Mouse (Mus musculus): ENCODE measurements around the gene 4930486L24Rik.
"Not testable (repeated sequence)": the region's sequence is repeated elsewhere in the genome, so short reads cannot be mapped to it uniquely, and the experiment has no call there.

4930486L24Rik gene

GRCm38 (mm10) chr13:60864281-60864680 is at the start of gene 4930486L24Rik:
Gene 4930486L24Rik (minus strand): TSS chr13:60864475.
- no peak for DNase-seq (ENCODE audit: low read depth)

GRCm38 (mm10) chr13:60904780-60905179 is 40.5 kb upstream of the 4930486L24Rik start, which contains the start of gene Tpbpb:
Gene Tpbpb (minus strand): TSS chr13:60904880.
- DNase-seq (ENCODE audit: low read depth) = not testable (repeated sequence)

- peak; percentile 53 for DNase-seq (ENCODE audit: low read depth)
Measured at GRCm38 (mm10) chr13:60897328-60897727, 33.1 kb upstream of the 4930486L24Rik start, which contains the start of gene Ctla2b. Gene Ctla2b (minus strand): TSS chr13:60897447.

GRCm38 (mm10) chr13:60896794-60897193 is 32.5 kb upstream of the 4930486L24Rik start, which contains the start of gene Gm49392:
Gene Gm49392 (minus strand): TSS chr13:60896894.
- not testable (repeated sequence) for DNase-seq (ENCODE audit: low read depth)

GRCm38 (mm10) chr13:60895406-60896160 is 31.3 kb upstream of the 4930486L24Rik start:
- DNase-seq (ENCODE audit: low read depth) = no peak

- DNase-seq (ENCODE audit: low read depth) = no peak
Measured at GRCm38 (mm10) chr13:60892301-60892700, 28.0 kb upstream of the 4930486L24Rik start.

GRCm38 (mm10) chr13:60848241-60849120 is 15.8 kb downstream of the 4930486L24Rik start:
- peak; percentile 85 for DNase-seq (ENCODE audit: low read depth)

GRCm38 (mm10) chr13:60843153-60843552 is 21.1 kb downstream of the 4930486L24Rik start:
- DNase-seq (ENCODE audit: low read depth) = no peak

GRCm38 (mm10) chr13:60842703-60843102 is 21.6 kb downstream of the 4930486L24Rik start:
- peak; percentile 68 for DNase-seq (ENCODE audit: low read depth)

- peak; percentile 65 for DNase-seq (ENCODE audit: low read depth)
Measured at GRCm38 (mm10) chr13:60839353-60839902, 24.8 kb downstream of the 4930486L24Rik start.

GRCm38 (mm10) chr13:60826052-60826451 is 38.2 kb downstream of the 4930486L24Rik start:
- DNase-seq (ENCODE audit: low read depth) = peak; percentile 79

- no peak for DNase-seq (ENCODE audit: low read depth)
Measured at GRCm38 (mm10) chr13:60820486-60821175, 43.6 kb downstream of the 4930486L24Rik start.

GRCm38 (mm10) chr13:60819469-60819868 is 44.8 kb downstream of the 4930486L24Rik start:
- peak; percentile 41 for DNase-seq (ENCODE audit: low read depth)

GRCm38 (mm10) chr13:60813722-60814121 is 50.6 kb downstream of the 4930486L24Rik start:
- no peak for DNase-seq (ENCODE audit: low read depth)

- no peak for DNase-seq (ENCODE audit: low read depth)
Measured at GRCm38 (mm10) chr13:60812768-60813167, 51.5 kb downstream of the 4930486L24Rik start.

- no peak for DNase-seq (ENCODE audit: low read depth)
Measured at GRCm38 (mm10) chr13:60809690-60810089, 54.6 kb downstream of the 4930486L24Rik start.

GRCm38 (mm10) chr13:60802749-60803148 is 61.5 kb downstream of the 4930486L24Rik start, which contains the start of gene Ctsll3:
Gene Ctsll3 (minus strand): TSS chr13:60802849.
- DNase-seq (ENCODE audit: low read depth) = no peak

Data from naive thymus-derived CD4-positive, alpha-beta T cell, adult 2 months (primary cell).